Mouse (Mus musculus) MEL (cell line): ENCODE results near the gene Moxd2. TPM values are rescaled to one million over a fixed set of nuclear protein-coding genes. Genes with fewer than 3 reads are reported as not detected.
A peak's percentile ranks its signal among the peaks of the same experiment; 100 is the strongest.

Experiments
- DNase-seq: peaks from one replicate; pipeline ENCODE4 v3.0.0; 2011; ENCODE audit warnings: low read depth, low spot score
- H3K27ac ChIP-seq: 2 replicates; pipeline ENCODE4 v1.5.1; 2012; ENCODE audit warnings: low read depth, mild to moderate bottlenecking, control low read depth, low read length, moderate library complexity; ENCODE audit not compliant: control insufficient read depth
- H3K27me3 ChIP-seq, 2 experiments: fragments of 150-350 bp in 1 of 2; sonication (generic) in 1 of 2; 2 replicates each; pipeline ENCODE4 v1.6.1; 2012; ENCODE audit warnings: low read length in 2 of 2, mild to moderate bottlenecking in 2 of 2, improper control_type of control experiment in 1 of 2, moderate library complexity in 1 of 2; ENCODE audit not compliant: insufficient read depth in 2 of 2, control insufficient read depth in 1 of 2
- H3K36me3 ChIP-seq, 2 experiments: 2 replicates each; pipeline ENCODE4 v1.6.1; 2012 to 2014; ENCODE audit warnings: low read length in 2 of 2, improper control_type of control experiment in 1 of 2, inconsistent platforms in 1 of 2, mild to moderate bottlenecking in 1 of 2; ENCODE audit not compliant: insufficient read depth in 2 of 2, control insufficient read depth in 1 of 2
- H3K4me1 ChIP-seq, 2 experiments: fragments of 150-350 bp in 1 of 2; sonication (generic) in 1 of 2; 2 replicates each; pipeline ENCODE4 v1.6.1; 2012; ENCODE audit warnings: low read length in 2 of 2, improper control_type of control experiment in 1 of 2, mild to moderate bottlenecking in 1 of 2; ENCODE audit not compliant: insufficient read depth in 2 of 2, control insufficient read depth in 1 of 2
- H3K4me3 ChIP-seq, 2 experiments: fragments of 150-350 bp in 1 of 2; sonication (generic) in 1 of 2; 2 replicates each; pipeline ENCODE4 v1.5.1; 2012; ENCODE audit warnings: low read depth in 2 of 2, low read length in 2 of 2, mild to moderate bottlenecking in 2 of 2, moderate library complexity in 2 of 2, control low read depth in 1 of 2, improper control_type of control experiment in 1 of 2; ENCODE audit not compliant: control insufficient read depth in 1 of 2, insufficient read depth in 1 of 2
- H3K79me2 ChIP-seq: 2 replicates; pipeline ENCODE4 v1.6.1; 2012; ENCODE audit warnings: mild to moderate bottlenecking, low read length, moderate library complexity; ENCODE audit not compliant: control insufficient read depth, poor library complexity, insufficient read depth
- H3K9ac ChIP-seq: 2 replicates; pipeline ENCODE4 v1.6.1; 2012; ENCODE audit warnings: low read depth, mild to moderate bottlenecking, control low read depth, low read length, moderate library complexity; ENCODE audit not compliant: control insufficient read depth, poor library complexity, severe bottlenecking
- H3K9me3 ChIP-seq: fragments of 150-350 bp; sonication (generic); replicated peaks from 2 replicates; pipeline ENCODE4 v1.6.1; 2012; ENCODE audit warnings: mild to moderate bottlenecking, low read length, improper control_type of control experiment, moderate library complexity; ENCODE audit not compliant: insufficient read depth
- BHLHE40 ChIP-seq: IDR thresholded peaks from 2 replicates; pipeline ENCODE4 v1.6.1; 2012; ENCODE audit warnings: low read depth, mild to moderate bottlenecking, inconsistent platforms, low read length, improper control_type of control experiment, borderline replicate concordance
- CHD1 ChIP-seq: IDR thresholded peaks from 2 replicates; pipeline ENCODE4 v1.6.1; 2012; ENCODE audit warnings: low read depth, mild to moderate bottlenecking, inconsistent platforms, low read length, improper control_type of control experiment
- CTCF ChIP-seq, 3 experiments: IDR thresholded peaks in 2 of 3; conservative IDR thresholded peaks in 1 of 3; 2 replicates each; pipeline ENCODE4 v1.5.1; 2011 to 2012; ENCODE audit warnings: low read length in 3 of 3, low read depth in 2 of 3, mild to moderate bottlenecking in 2 of 3, improper control_type of control experiment in 1 of 3, inconsistent platforms in 1 of 3, mixed read lengths in 1 of 3, moderate library complexity in 1 of 3; ENCODE audit not compliant: control insufficient read depth in 1 of 3, insufficient read depth in 1 of 3, poor library complexity in 1 of 3, severe bottlenecking in 1 of 3
- E2F4 ChIP-seq: IDR thresholded peaks from 2 replicates; pipeline ENCODE4 v1.6.1; 2011; ENCODE audit warnings: low read depth, low read length, improper control_type of control experiment, borderline replicate concordance
- ELF1 ChIP-seq: IDR thresholded peaks from 2 replicates; pipeline ENCODE4 v1.6.1; 2014; ENCODE audit warnings: low read depth, mild to moderate bottlenecking, inconsistent platforms, low read length, improper control_type of control experiment, moderate library complexity
- EP300 ChIP-seq, 2 experiments: IDR thresholded peaks; 2 replicates each; pipeline ENCODE4 v1.6.1; 2011; ENCODE audit warnings: improper control_type of control experiment in 2 of 2, low read length in 2 of 2, low read depth in 1 of 2, mild to moderate bottlenecking in 1 of 2
- GATA1 ChIP-seq: IDR thresholded peaks from 2 replicates; pipeline ENCODE4 v1.6.1; 2011; ENCODE audit warnings: low read depth, low read length, improper control_type of control experiment
- HCFC1 ChIP-seq: IDR thresholded peaks from 2 replicates; pipeline ENCODE4 v1.6.1; 2012; ENCODE audit warnings: low read depth, mild to moderate bottlenecking, inconsistent platforms, low read length, improper control_type of control experiment, moderate library complexity
- JUND ChIP-seq: IDR thresholded peaks from 2 replicates; pipeline ENCODE4 v1.6.1; 2011; ENCODE audit warnings: low read depth, mild to moderate bottlenecking, improper control_type of control experiment, low read length
- MAX ChIP-seq: IDR thresholded peaks from 2 replicates; pipeline ENCODE4 v1.6.1; 2011; ENCODE audit warnings: low read length, improper control_type of control experiment
- MAZ ChIP-seq: IDR thresholded peaks from 2 replicates; pipeline ENCODE4 v1.6.1; 2012; ENCODE audit warnings: low read depth, mild to moderate bottlenecking, inconsistent platforms, low read length, improper control_type of control experiment
- MEF2A ChIP-seq: IDR thresholded peaks from 2 replicates; pipeline ENCODE4 v1.6.1; 2014; ENCODE audit warnings: low read depth, mild to moderate bottlenecking, inconsistent platforms, low read length, improper control_type of control experiment; ENCODE audit not compliant: poor library complexity, insufficient replicate concordance, severe bottlenecking; ENCODE audit errors: extremely low read depth
- MXI1 ChIP-seq: IDR thresholded peaks from 2 replicates; pipeline ENCODE4 v1.6.1; 2011; ENCODE audit warnings: mild to moderate bottlenecking, low read depth, low read length, improper control_type of control experiment
- MYC ChIP-seq: IDR thresholded peaks from 2 replicates; pipeline ENCODE4 v1.6.1; 2011; ENCODE audit warnings: low read depth, mild to moderate bottlenecking, low read length, improper control_type of control experiment, moderate library complexity
- NRF1 ChIP-seq: IDR thresholded peaks from 2 replicates; pipeline ENCODE4 v1.6.1; 2014; ENCODE audit warnings: low read depth, mild to moderate bottlenecking, inconsistent platforms, low read length, improper control_type of control experiment, moderate library complexity; ENCODE audit not compliant: poor library complexity, insufficient read depth, severe bottlenecking
- POLR2A ChIP-seq, 2 experiments: IDR thresholded peaks; 2 replicates each; pipeline ENCODE4 v1.6.1; 2011 to 2012; ENCODE audit warnings: low read length in 2 of 2, mild to moderate bottlenecking in 2 of 2, control low read depth in 1 of 2, improper control_type of control experiment in 1 of 2, low read depth in 1 of 2, moderate library complexity in 1 of 2; ENCODE audit not compliant: control insufficient read depth in 1 of 2, insufficient read depth in 1 of 2, poor library complexity in 1 of 2
- POLR2AphosphoS2 ChIP-seq: IDR thresholded peaks from 2 replicates; pipeline ENCODE4 v1.6.1; 2011; ENCODE audit warnings: low read length, improper control_type of control experiment
- POLR2AphosphoS5 ChIP-seq: IDR thresholded peaks from 2 replicates; pipeline ENCODE4 v1.6.1; 2012; ENCODE audit warnings: low read depth, borderline replicate concordance, mild to moderate bottlenecking, inconsistent platforms, low read length, moderate library complexity, mixed read lengths
- RAD21 ChIP-seq: IDR thresholded peaks from 2 replicates; pipeline ENCODE4 v1.6.1; 2011; ENCODE audit warnings: mild to moderate bottlenecking, low read depth, low read length, improper control_type of control experiment
- RCOR1 ChIP-seq: IDR thresholded peaks from 2 replicates; pipeline ENCODE4 v1.6.1; 2012; ENCODE audit warnings: low read depth, mild to moderate bottlenecking, inconsistent platforms, low read length, improper control_type of control experiment
- SIN3A ChIP-seq: IDR thresholded peaks from 2 replicates; pipeline ENCODE4 v1.6.1; 2012; ENCODE audit warnings: low read length, improper control_type of control experiment, inconsistent platforms
- TBP ChIP-seq: IDR thresholded peaks from 2 replicates; pipeline ENCODE4 v1.8.0; 2011; ENCODE audit warnings: low read depth, low read length, improper control_type of control experiment
- TCF12 ChIP-seq: IDR thresholded peaks from 2 replicates; pipeline ENCODE4 v1.6.1; 2014; ENCODE audit warnings: low read depth, mild to moderate bottlenecking, inconsistent platforms, low read length, improper control_type of control experiment, moderate library complexity
- UBTF ChIP-seq: IDR thresholded peaks from 2 replicates; pipeline ENCODE4 v1.6.1; 2012; ENCODE audit warnings: low read depth, mild to moderate bottlenecking, inconsistent platforms, low read length, improper control_type of control experiment, moderate library complexity, borderline replicate concordance; ENCODE audit not compliant: insufficient read depth
- USF2 ChIP-seq, 2 experiments: IDR thresholded peaks; 2 replicates each; pipeline ENCODE4 v1.6.1; 2011 to 2012; ENCODE audit warnings: improper control_type of control experiment in 2 of 2, low read length in 2 of 2, borderline replicate concordance in 1 of 2, inconsistent platforms in 1 of 2, low read depth in 1 of 2, mild to moderate bottlenecking in 1 of 2; ENCODE audit not compliant: insufficient read depth in 1 of 2
- ZC3H11A ChIP-seq: IDR thresholded peaks from 2 replicates; pipeline ENCODE4 v1.6.1; 2012; ENCODE audit warnings: low read depth, mild to moderate bottlenecking, inconsistent platforms, low read length, improper control_type of control experiment
- ZKSCAN1 ChIP-seq: IDR thresholded peaks from 2 replicates; pipeline ENCODE4 v1.6.1; 2012; ENCODE audit warnings: low read depth, mild to moderate bottlenecking, inconsistent platforms, low read length, improper control_type of control experiment, moderate library complexity
- polyA plus RNA-seq, 2 experiments: library from polyadenylated mRNA; stranded (reverse) in 1 of 2; unstranded in 1 of 2; fragments of >175 nt in 1 of 2; fragments of >200 nt in 1 of 2; gene quantifications; 2 replicates each; pipeline versions ENCODE4 v1.2.1 to v1.2.4; 2012; ENCODE audit warnings: low replicate concordance in 2 of 2, low read depth in 1 of 2; ENCODE audit not compliant: insufficient read length in 2 of 2, insufficient read depth in 1 of 2, missing spikeins in 1 of 2
- total RNA-seq: library from RNA; depleted of rRNA; stranded (reverse); fragments of 300-350 nt; gene quantifications from 2 replicates; pipeline ENCODE4 v1.2.3, GENCODE M21; 2012

The Moxd2 gene
- total and polyA plus RNA-seq, 3 experiments, result not detected

DNA sequence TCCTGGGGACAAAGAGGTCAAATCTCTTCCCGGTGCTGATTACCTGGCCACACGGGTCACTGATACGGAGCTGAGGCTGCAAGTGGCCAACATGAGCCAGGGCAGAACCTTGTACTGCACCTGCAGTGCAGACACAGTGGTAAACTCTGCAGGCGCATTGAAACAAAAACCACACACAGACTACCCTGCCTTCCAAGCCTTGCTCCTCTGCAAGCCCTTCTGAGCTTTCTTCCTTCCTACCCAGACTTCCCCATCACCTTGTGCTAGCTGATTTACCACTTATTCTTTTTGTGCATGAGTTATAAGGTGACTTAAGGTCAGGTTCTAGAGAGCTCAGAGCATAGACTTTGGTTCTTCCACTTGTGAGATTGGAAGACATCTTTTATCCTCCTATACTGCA, 4.5 kb upstream of the Moxd2 start:
- Histone ChIP-seq H3K4me3 (no peak overlapping the region), H3K9me3 (no peaks in the 10 kb centered on the region), H3K79me2 (no peaks in the 10 kb centered on the region), H3K4me1 (no peaks in the 10 kb centered on the region), H3K9ac (no peak overlapping the region), H3K27ac (no peak overlapping the region), H3K36me3 (no peaks in the 10 kb centered on the region)
- DNase-seq, result no peak
- TF ChIP-seq HCFC1 (no peak), RCOR1 (no peak), EP300 (IDR thresholded peaks at IDR 0.05; ENCODE audit: low read depth in 1 of 2, low read length in 2 of 2) (no peak), MAX (no peak), ZC3H11A (no peak), TBP (no peak), MEF2A (no peak), POLR2AphosphoS5 (no peak), CHD1 (no peak), ZKSCAN1 (no peak), NRF1 (no peak), JUND (no peak), CTCF (IDR thresholded peaks at IDR 0.05 in 2 of 3, conservative IDR thresholded peaks at IDR 0.05 in 1 of 3; ENCODE audit: control insufficient read depth in 1 of 3, insufficient read depth in 1 of 3, low read depth in 2 of 3, low read length in 3 of 3, poor library complexity in 1 of 3, severe bottlenecking in 1 of 3) (no peak), RAD21 (no peak), POLR2AphosphoS2 (no peak), UBTF (no peak), TCF12 (no peak)
- TF ChIP-seq, all 39 proteins: peak for 0
- no peaks in the 10 kb centered on the region for H3K27me3 ChIP-seq

DNA sequence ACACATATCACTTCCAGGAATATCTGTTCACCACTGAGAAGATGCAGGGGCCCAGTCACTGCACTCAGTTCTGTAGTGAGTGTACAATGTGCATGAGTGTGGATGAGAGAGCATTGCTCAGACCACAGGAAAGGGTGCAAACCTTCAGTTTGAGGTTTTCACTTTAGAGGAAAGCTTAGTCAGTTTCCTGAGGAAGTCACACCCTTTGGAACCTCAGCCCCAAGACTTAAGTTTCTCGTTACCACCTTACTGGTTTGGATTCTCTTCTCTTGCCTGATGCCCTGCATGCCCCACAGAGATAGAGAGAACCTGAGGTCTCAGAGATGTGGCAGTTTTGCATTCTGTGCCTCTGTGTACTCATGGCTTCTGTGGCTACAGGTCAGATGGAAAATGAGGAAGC, 3.7 kb upstream of the Moxd2 start:
- no peak overlapping the region for H3K27ac ChIP-seq
- H3K9ac ChIP-seq, result no peak overlapping the region
- TF ChIP-seq E2F4 (no peak), USF2 (IDR thresholded peaks at IDR 0.05; ENCODE audit: borderline replicate concordance in 1 of 2, insufficient read depth in 1 of 2, low read depth in 1 of 2, low read length in 2 of 2) (no peak), SIN3A (no peak), MXI1 (no peak), MEF2A (no peak), RAD21 (no peak), MYC (no peak), MAZ (no peak), POLR2A (IDR thresholded peaks at IDR 0.05; ENCODE audit: control insufficient read depth in 1 of 2, insufficient read depth in 1 of 2, low read depth in 1 of 2, low read length in 2 of 2, poor library complexity in 1 of 2) (no peak), TBP (no peak), JUND (no peak), GATA1 (no peak), ZKSCAN1 (no peak), ELF1 (no peak), HCFC1 (no peak), EP300 (IDR thresholded peaks at IDR 0.05; ENCODE audit: low read depth in 1 of 2, low read length in 2 of 2) (no peak), RCOR1 (no peak), BHLHE40 (no peak), POLR2AphosphoS5 (no peak)
- no peak overlapping the region for H3K4me3 ChIP-seq
- no peaks in the 10 kb centered on the region for H3K36me3 ChIP-seq
- no peaks in the 10 kb centered on the region for H3K9me3 ChIP-seq
- no peaks in the 10 kb centered on the region for H3K27me3 ChIP-seq
- no peaks in the 10 kb centered on the region for H3K4me1 ChIP-seq
- no peaks in the 10 kb centered on the region for H3K79me2 ChIP-seq
- DNase-seq, result peak; percentile 4
